Mouse (Mus musculus): Measurements from ENCODE around the gene Paqr4.

Gene Paqr4

GRCm38 (mm10) chr17:23726758-23727142, 13.9 kb downstream of the Paqr4 start:
- DNase-seq (ENCODE audit: low read depth, low spot score) = peak; percentile 87

GRCm38 (mm10) chr17:23725999-23726757, 14.5 kb downstream of the Paqr4 start, which contains the start of gene Pkmyt1:
Gene Pkmyt1, plus strand, starts transcription at chr17:23726336.
- DNase-seq (ENCODE audit: low read depth, low spot score) = peak; percentile 92

GRCm38 (mm10) chr17:23725477-23725876, 15.2 kb downstream of the Paqr4 start:
- peak; percentile 37 for DNase-seq (ENCODE audit: low read depth, low spot score)

- DNase-seq (ENCODE audit: low read depth, low spot score) = no peak
These were observed 18.1 kb downstream of the Paqr4 start, which contains the start of gene 1520401A03Rik for GRCm38 (mm10) chr17:23722376-23723125. Gene 1520401A03Rik, minus strand, starts transcription at chr17:23722783.

GRCm38 (mm10) chr17:23721886-23722285, 18.8 kb downstream of the Paqr4 start:
- DNase-seq (ENCODE audit: low read depth, low spot score) = no peak

GRCm38 (mm10) chr17:23719455-23719854, 21.2 kb downstream of the Paqr4 start:
- no peak for DNase-seq (ENCODE audit: low read depth, low spot score)

- no peak for DNase-seq (ENCODE audit: low read depth, low spot score)
These were observed 23.7 kb downstream of the Paqr4 start for GRCm38 (mm10) chr17:23717003-23717402.

- peak; percentile 75 for DNase-seq (ENCODE audit: low read depth, low spot score)
These were observed 34.5 kb downstream of the Paqr4 start for GRCm38 (mm10) chr17:23706212-23706611.

GRCm38 (mm10) chr17:23705525-23706104, 35.1 kb downstream of the Paqr4 start:
- no peak for DNase-seq (ENCODE audit: low read depth, low spot score)

- DNase-seq (ENCODE audit: low read depth, low spot score) = no peak
These were observed 35.9 kb downstream of the Paqr4 start for GRCm38 (mm10) chr17:23704741-23705140.

GRCm38 (mm10) chr17:23703301-23703700, 37.4 kb downstream of the Paqr4 start:
- no peak for DNase-seq (ENCODE audit: low read depth, low spot score)

GRCm38 (mm10) chr17:23700079-23700478, 40.6 kb downstream of the Paqr4 start:
- DNase-seq (ENCODE audit: low read depth, low spot score) = peak; percentile 97

- peak; percentile 43 for DNase-seq (ENCODE audit: low read depth, low spot score)
These were observed 41.3 kb downstream of the Paqr4 start for GRCm38 (mm10) chr17:23699131-23700077.

GRCm38 (mm10) chr17:23695801-23696200, 44.9 kb downstream of the Paqr4 start:
- no peak for DNase-seq (ENCODE audit: low read depth, low spot score)

GRCm38 (mm10) chr17:23694491-23694890, 46.2 kb downstream of the Paqr4 start:
- no peak for DNase-seq (ENCODE audit: low read depth, low spot score)
